Mouse (Mus musculus) limb, embryonic 14.5 days (tissue): ENCODE measurements around the gene Pecam1. TPM values are rescaled to one million over a fixed set of nuclear protein-coding genes. Genes with fewer than 3 reads are reported as not detected.

Experiments used
- ATAC-seq: fragments of 200-750 bp; cut with Nextera tagmentation; 2 replicates; pipeline ENCODE4 v1.8.0; 2017; ENCODE audit warnings: low read depth, moderate number of reproducible peaks, moderate TSS enrichment; ENCODE audit not compliant: low FRiP score
- DNase-seq: peaks from one replicate; pipeline ENCODE4 v3.0.0-alpha.2; 2015; ENCODE audit warnings: low spot score
- H3K27ac ChIP-seq: fragments of 300-500 bp; sonication (generic); replicated peaks from 2 replicates; pipeline ENCODE4 v1.5.1; 2014; ENCODE audit warnings: low read depth, mild to moderate bottlenecking, low read length, moderate library complexity, mixed read lengths
- H3K27me3 ChIP-seq: fragments of 300-500 bp; sonication (generic); 2 replicates; pipeline ENCODE4 v1.6.1; 2014; ENCODE audit warnings: low read length, mixed read lengths; ENCODE audit not compliant: control insufficient read depth, insufficient read depth
- H3K36me3 ChIP-seq: fragments of 300-500 bp; sonication (generic); 2 replicates; pipeline ENCODE4 v1.6.1; 2014; ENCODE audit warnings: mild to moderate bottlenecking, low read length, moderate library complexity, mixed read lengths; ENCODE audit not compliant: control insufficient read depth, insufficient read depth
- H3K4me1 ChIP-seq: fragments of 300-500 bp; sonication (generic); 2 replicates; pipeline ENCODE4 v1.6.1; 2014; ENCODE audit warnings: antibody characterized with exemption, low read length, mixed read lengths; ENCODE audit not compliant: control insufficient read depth, insufficient read depth
- H3K4me2 ChIP-seq: fragments of 300-500 bp; sonication (generic); replicated peaks from 2 replicates; pipeline ENCODE4 v1.6.1; 2014; ENCODE audit warnings: low read depth, mild to moderate bottlenecking, low read length, moderate library complexity; ENCODE audit not compliant: severe bottlenecking
- H3K4me3 ChIP-seq: fragments of 300-500 bp; sonication (generic); replicated peaks from 2 replicates; pipeline ENCODE4 v1.5.1; 2014; ENCODE audit warnings: low read length
- H3K9ac ChIP-seq: fragments of 300-500 bp; sonication (generic); 2 replicates; pipeline ENCODE4 v1.6.1; 2014; ENCODE audit warnings: mild to moderate bottlenecking, low read depth, low read length, moderate library complexity; ENCODE audit not compliant: severe bottlenecking
- H3K9me3 ChIP-seq: fragments of 300-500 bp; sonication (generic); 2 replicates; pipeline ENCODE4 v1.6.1; 2016; ENCODE audit warnings: low read length; ENCODE audit not compliant: control insufficient read depth
- POLR2A ChIP-seq: fragments of 200-500 bp; IDR thresholded peaks from 2 replicates; pipeline ENCODE4 v1.8.0; 2012; ENCODE audit warnings: inconsistent platforms, mild to moderate bottlenecking, moderate library complexity, borderline replicate concordance; ENCODE audit not compliant: insufficient read depth, insufficient read length; ENCODE audit errors: extremely low read depth
- WGBS: fragments of 180-500 bp; shearing (Covaris S2); extraction: QIAGEN DNeasy Blood & Tissue Kit; methylation state at CpG from one replicate; pipeline ENCODE4 v1.1.7; 2014; 5-methylcytosine and 5-hydroxymethylcytosine counted together
- polyA plus RNA-seq, 2 experiments: library from polyadenylated mRNA; depleted of rRNA in 1 of 2; stranded (reverse) in 1 of 2; unstranded in 1 of 2; fragments of >200 nt; fragmentation: Nextera tagmentation in 1 of 2; extraction: Ambion mirVana in 1 of 2; gene quantifications; 2 replicates each; pipeline versions ENCODE4 v1.2.1 to v1.2.3; 2012 to 2014

Gene Pecam1
- polyA plus RNA-seq, 2 experiments, result 39.0 to 44.2 TPM

GRCm38 (mm10) chr11:106617821-106618580, 132.4 kb downstream of the Pecam1 start:
- no peak overlapping the region for H3K4me2 ChIP-seq
- no peak for ATAC-seq
- H3K27ac ChIP-seq, result no peak overlapping the region
- no peak for TF ChIP-seq POLR2A
- H3K4me3 ChIP-seq, result no peak overlapping the region
- H3K9ac ChIP-seq, result no peak overlapping the region
- 82% methylated on average over 13 of the region's 13 CpGs for WGBS
- H3K9me3 ChIP-seq, result no peaks in the 10 kb centered on the region
- no peaks in the 10 kb centered on the region for H3K27me3 ChIP-seq
- no peak for DNase-seq
- H3K4me1 ChIP-seq, result peaks cover 4% of the 10 kb centered on the region; the same call in 1 of the 2 replicates
- H3K36me3 ChIP-seq, result no peaks in the 10 kb centered on the region

GRCm38 (mm10) chr11:106615561-106615960, 134.9 kb downstream of the Pecam1 start:
- TF ChIP-seq POLR2A, result no peak
- peaks cover 6% of the 10 kb centered on the region for H3K4me1 ChIP-seq
- no peaks in the 10 kb centered on the region for H3K9me3 ChIP-seq
- no peak for ATAC-seq
- no peak overlapping the region for H3K27ac ChIP-seq
- no peak overlapping the region for H3K4me2 ChIP-seq
- no peak overlapping the region for H3K9ac ChIP-seq
- no peaks in the 10 kb centered on the region for H3K36me3 ChIP-seq
- H3K4me3 ChIP-seq, result no peak overlapping the region
- no peak for DNase-seq
- no peaks in the 10 kb centered on the region for H3K27me3 ChIP-seq
- WGBS, result 65% methylated on average over 4 of the region's 4 CpGs

GRCm38 (mm10) chr11:106614339-106614645, 136.1 kb downstream of the Pecam1 start:
- H3K27me3 ChIP-seq, result no peaks in the 10 kb centered on the region
- no peak overlapping the region for H3K4me2 ChIP-seq
- DNase-seq (no peak), ATAC-seq (no peak)
- 78% methylated on average over 4 of the region's 4 CpGs for WGBS
- no peak overlapping the region for H3K4me3 ChIP-seq
- no peaks in the 10 kb centered on the region for H3K9me3 ChIP-seq
- TF ChIP-seq POLR2A, result no peak
- no peak overlapping the region for H3K27ac ChIP-seq
- no peak overlapping the region for H3K9ac ChIP-seq
- no peaks in the 10 kb centered on the region for H3K36me3 ChIP-seq
- peaks cover 9% of the 10 kb centered on the region for H3K4me1 ChIP-seq

GRCm38 (mm10) chr11:106613638-106614338, 136.6 kb downstream of the Pecam1 start:
- Histone ChIP-seq H3K27ac (peak overlapping the region; percentile 7; the same call in 1 of the 2 replicates), H3K4me2 (peak overlapping the region; percentile 54), H3K9me3 (no peaks in the 10 kb centered on the region), H3K4me3 (peak overlapping the region; percentile 95), H3K36me3 (no peaks in the 10 kb centered on the region), H3K27me3 (no peaks in the 10 kb centered on the region), H3K4me1 (peaks cover 9% of the 10 kb centered on the region), H3K9ac (peak overlapping the region; percentile 84)
- DNase-seq (no peak), ATAC-seq (no peak)
- 59% methylated on average over 14 of the region's 15 CpGs for WGBS
- TF ChIP-seq POLR2A, result no peak

- peak; percentile 97 for ATAC-seq
- Histone ChIP-seq H3K36me3 (no peaks in the 10 kb centered on the region), H3K4me1 (peaks cover 9% of the 10 kb centered on the region), H3K9me3 (no peaks in the 10 kb centered on the region), H3K27ac (peak within 1 kb of the TSS; percentile 55), H3K27me3 (no peaks in the 10 kb centered on the region), H3K9ac (peak within 1 kb of the TSS; percentile 84), H3K4me3 (peak within 1 kb of the TSS; percentile 95), H3K4me2 (peak within 1 kb of the TSS; percentile 92)
- DNase-seq, result peak; percentile 96
- WGBS, result under 1% methylated on average over 25 of the region's 45 CpGs
- TF ChIP-seq POLR2A, result 0 out of 2 replicates have a peak, but pooled peaks have one; percentile 20
These were observed 137.3 kb downstream of the Pecam1 start, which contains the start of gene Tex2 for GRCm38 (mm10) chr11:106612961-106613637. Tex2 (minus strand) TSS chr11:106613423.
